12 mouse cellular contexts compared by ENCODE assay signal in the genomic region with DNA sequence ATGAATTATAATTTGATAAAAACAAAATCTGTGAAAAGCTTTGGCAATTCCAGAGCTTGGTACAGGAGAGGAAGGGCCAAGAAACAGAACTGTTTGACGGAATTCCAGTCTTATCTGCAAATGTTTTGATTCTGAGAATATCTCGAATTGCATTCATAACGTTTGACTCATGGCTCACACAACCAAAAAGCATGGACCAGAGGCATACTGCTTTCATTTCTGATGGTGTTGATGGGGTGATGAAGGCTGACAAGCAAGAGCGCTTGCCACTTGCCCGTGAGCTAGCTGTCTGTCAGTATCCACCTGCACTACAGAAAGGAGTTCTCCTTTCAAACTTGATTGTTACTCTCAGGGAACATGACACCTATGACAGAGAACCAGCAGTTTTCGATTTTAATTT.
"Had no signal": no experiment of that assay in that cellular context is flagged by ENCODE, and none has a peak within 500 bp of the region (broad histone marks: within the 10 kb centered on the region; RNA-seq: fewer than 3 reads in every experiment).

No protein-coding gene starts in this region.

- H3K27ac ChIP-seq: limb, embryonic 13.5 days; liver, embryonic 15.5 days; midbrain, embryonic 13.5 days; neural tube, embryonic 15.5 days had no signal

- H3K4me1 ChIP-seq: liver, embryonic 15.5 days; midbrain, embryonic 13.5 days; neural tube, embryonic 15.5 days had no signal

- H3K36me3 ChIP-seq: limb, embryonic 13.5 days; liver, embryonic 15.5 days; midbrain, embryonic 13.5 days; neural tube, embryonic 15.5 days had no signal

- ATAC-seq: midbrain, embryonic 13.5 days had no signal

- H3K27me3 ChIP-seq: limb, embryonic 13.5 days; liver, embryonic 15.5 days; midbrain, embryonic 13.5 days; neural tube, embryonic 15.5 days had no signal

- H3K9me3 ChIP-seq: limb, embryonic 13.5 days; liver, embryonic 15.5 days; midbrain, embryonic 13.5 days; neural tube, embryonic 15.5 days had no signal

- H3K4me2 ChIP-seq: limb, embryonic 13.5 days; liver, embryonic 11.5 days; liver, embryonic 15.5 days; midbrain, embryonic 13.5 days; neural tube, embryonic 15.5 days had no signal

- DNase-seq: kidney, postnatal 25 days; left cerebral cortex, postnatal 4 days; lung, adult 2 months; lung, postnatal 36 days; right cerebral cortex, adult 18-20 months; right cerebral cortex, postnatal 25 days; thymus, postnatal 36 days had no signal

- H3K4me3 ChIP-seq: limb, embryonic 13.5 days; liver, embryonic 15.5 days; midbrain, embryonic 13.5 days; neural tube, embryonic 15.5 days had no signal

- H3K9ac ChIP-seq: limb, embryonic 13.5 days; liver, embryonic 15.5 days; midbrain, embryonic 13.5 days; neural tube, embryonic 15.5 days had no signal
